Mouse (Mus musculus) G1E (cell line): Measurements from ENCODE around the gene Micall1. TPM values are rescaled to one million over a fixed set of nuclear protein-coding genes. Genes with fewer than 3 reads are reported as not detected.

ENCODE experiments used
- ATAC-seq: 2 replicates; pipeline ENCODE4 v1.8.0; 2016; ENCODE audit warnings: mild to moderate bottlenecking; ENCODE audit not compliant: insufficient number of reproducible peaks, poor library complexity, low FRiP score, severe bottlenecking; ENCODE audit errors: extremely low read depth
- DNase-seq: peaks from one replicate; pipeline ENCODE4 v3.0.0; 2012; ENCODE audit warnings: low spot score
- H3K27me3 ChIP-seq: 2 replicates; pipeline ENCODE4 v1.6.1; 2012; ENCODE audit warnings: mild to moderate bottlenecking, low read length, inconsistent platforms; ENCODE audit not compliant: insufficient read depth
- H3K36me3 ChIP-seq: replicated peaks from 2 replicates; pipeline ENCODE3; 2012; ENCODE audit warnings: mild to moderate bottlenecking, inconsistent platforms
- H3K4me1 ChIP-seq: 2 replicates; pipeline ENCODE4 v1.6.1; 2012; ENCODE audit warnings: low read depth, low read length, inconsistent platforms, mixed read lengths; ENCODE audit not compliant: insufficient read depth
- H3K4me3 ChIP-seq: 2 replicates; pipeline ENCODE4 v1.5.1; 2012; ENCODE audit warnings: low read depth, mild to moderate bottlenecking, inconsistent platforms, low read length, moderate library complexity, mixed read lengths
- H3K9me3 ChIP-seq: replicated peaks from 2 replicates; pipeline ENCODE4 v1.6.1; 2012; ENCODE audit warnings: inconsistent platforms
- CTCF ChIP-seq: IDR thresholded peaks from 2 replicates; pipeline ENCODE4 v1.5.1; 2012; ENCODE audit warnings: low read depth, low read length, inconsistent platforms, mixed read lengths
- GATA1 ChIP-seq: IDR thresholded peaks from 2 replicates; pipeline ENCODE4 v1.6.1; 2012; ENCODE audit warnings: borderline replicate concordance, low read length, inconsistent platforms, mixed read lengths
- GATA2 ChIP-seq: IDR thresholded peaks from 2 replicates; pipeline ENCODE4 v1.6.1; 2012; ENCODE audit warnings: low read depth, low read length, inconsistent platforms, borderline replicate concordance
- POLR2AphosphoS5 ChIP-seq: IDR thresholded peaks from 2 replicates; pipeline ENCODE4 v1.6.1; 2012; ENCODE audit warnings: low read depth, low read length, inconsistent platforms; ENCODE audit not compliant: insufficient replicate concordance
- TAL1 ChIP-seq: conservative IDR thresholded peaks from 2 replicates; pipeline ENCODE4 v1.6.1; 2012; ENCODE audit warnings: low read depth, low read length, inconsistent platforms, mixed read lengths
- polyA plus RNA-seq: library from polyadenylated mRNA; stranded (reverse); fragments of >175 nt; gene quantifications from 2 replicates; pipeline ENCODE4 v1.2.3, GENCODE M21; 2012
- total RNA-seq, 2 experiments: library from RNA; stranded (forward) in 1 of 2; stranded (reverse) in 1 of 2; fragments of 200-1000 nt in 1 of 2; fragments of >200 nt in 1 of 2; fragmentation: Nextera tagmentation in 1 of 2; gene quantifications; 2 replicates each; pipeline ENCODE4 v1.2.3; 2014 to 2017

Gene Micall1
- total and polyA plus RNA-seq, 3 experiments, result 4.5 to 19.9 (median 11.5) TPM

GRCm38 (mm10) chr15:79074913-79075532 is 33.7 kb upstream of the Micall1 start, which contains the start of gene Eif3l:
TSS of gene Eif3l (plus strand) at chr15:79075179.
- H3K36me3 ChIP-seq, result peaks cover 41% of the 10 kb centered on the region
- peak within 1 kb of the TSS; percentile 93 for H3K4me3 ChIP-seq
- no peaks in the 10 kb centered on the region for H3K9me3 ChIP-seq
- H3K27me3 ChIP-seq, result no peaks in the 10 kb centered on the region
- H3K4me1 ChIP-seq, result peaks cover 39% of the 10 kb centered on the region
- DNase-seq, result peak; percentile 83
- peak; percentile 84 for ATAC-seq
- TF ChIP-seq GATA2 (no peak), POLR2AphosphoS5 (no peak), TAL1 (no peak), CTCF (no peak), GATA1 (no peak)

GRCm38 (mm10) chr15:79075658-79076365 is 32.9 kb upstream of the Micall1 start:
- TF ChIP-seq POLR2AphosphoS5 (no peak), CTCF (no peak), GATA1 (no peak), GATA2 (no peak), TAL1 (no peak)
- no peaks in the 10 kb centered on the region for H3K27me3 ChIP-seq
- H3K9me3 ChIP-seq, result no peaks in the 10 kb centered on the region
- H3K36me3 ChIP-seq, result peaks cover 48% of the 10 kb centered on the region
- peak; percentile 23 for DNase-seq
- H3K4me3 ChIP-seq, result peak overlapping the region; percentile 93
- ATAC-seq, result no peak
- H3K4me1 ChIP-seq, result peaks cover 39% of the 10 kb centered on the region

GRCm38 (mm10) chr15:79079567-79079966 is 29.1 kb upstream of the Micall1 start:
- TF ChIP-seq POLR2AphosphoS5 (no peak), GATA2 (no peak), CTCF (no peak)
- peaks cover 36% of the 10 kb centered on the region for H3K4me1 ChIP-seq
- no peaks in the 10 kb centered on the region for H3K27me3 ChIP-seq
- peaks cover 85% of the 10 kb centered on the region for H3K36me3 ChIP-seq
- H3K4me3 ChIP-seq, result no peak overlapping the region
- H3K9me3 ChIP-seq, result no peaks in the 10 kb centered on the region
- ATAC-seq (no peak), DNase-seq (no peak)

- ATAC-seq, result no peak
Observed at GRCm38 (mm10) chr15:79092284-79092683, 16.4 kb upstream of the Micall1 start.

GRCm38 (mm10) chr15:79093083-79093839 is 15.4 kb upstream of the Micall1 start:
- Histone ChIP-seq H3K36me3 (peaks cover 91% of the 10 kb centered on the region), H3K9me3 (no peaks in the 10 kb centered on the region), H3K27me3 (peaks cover 2% of the 10 kb centered on the region; the same call in 1 of the 2 replicates), H3K4me1 (peaks cover 16% of the 10 kb centered on the region), H3K4me3 (no peak overlapping the region)
- no peak for ATAC-seq
- no peak for DNase-seq
- TF ChIP-seq GATA2, result no peak
- no peak for TF ChIP-seq GATA1
- no peak for TF ChIP-seq TAL1
- TF ChIP-seq CTCF, result no peak
- TF ChIP-seq POLR2AphosphoS5, result no peak

More at GRCm38 (mm10) chr15:79092284-79092683, 16.4 kb upstream of the Micall1 start:
- DNase-seq, result no peak
- no peaks in the 10 kb centered on the region for H3K9me3 ChIP-seq
- peaks cover 94% of the 10 kb centered on the region for H3K36me3 ChIP-seq
- no peaks in the 10 kb centered on the region for H3K27me3 ChIP-seq
- TF ChIP-seq POLR2AphosphoS5, result no peak
- no peak for TF ChIP-seq TAL1
- TF ChIP-seq CTCF, result no peak
- no peak for TF ChIP-seq GATA2
- no peak for TF ChIP-seq GATA1
- peaks cover 16% of the 10 kb centered on the region for H3K4me1 ChIP-seq
- no peak overlapping the region for H3K4me3 ChIP-seq

- TF ChIP-seq GATA2 (no peak), GATA1 (no peak), CTCF (no peak), POLR2AphosphoS5 (no peak), TAL1 (no peak)
- DNase-seq (no peak), ATAC-seq (no peak)
- Histone ChIP-seq H3K4me1 (peaks cover 8% of the 10 kb centered on the region), H3K9me3 (no peaks in the 10 kb centered on the region), H3K27me3 (peaks cover 18% of the 10 kb centered on the region), H3K4me3 (no peak overlapping the region), H3K36me3 (peaks cover 69% of the 10 kb centered on the region)
Observed at GRCm38 (mm10) chr15:79095483-79095882, 13.2 kb upstream of the Micall1 start.
